Mouse (Mus musculus) A20 (cell line): Measurements from ENCODE around the gene Vwa8.

Experiments used
- DNase-seq: peaks from one replicate; pipeline ENCODE4 v3.0.0-alpha.2; 2011; ENCODE audit warnings: low read depth, low spot score

The Vwa8 gene

GRCm38 (mm10) chr14:78848941-78849911, at the start of gene Vwa8:
Gene Vwa8 (plus strand): TSS chr14:78849052.
- DNase-seq = peak; percentile 91

GRCm38 (mm10) chr14:78802378-78802777, 46.5 kb upstream of the Vwa8 start:
- DNase-seq = peak; percentile 36

GRCm38 (mm10) chr14:78803924-78804323, 44.9 kb upstream of the Vwa8 start:
- DNase-seq = no peak

- DNase-seq = no peak
Measured at GRCm38 (mm10) chr14:78812896-78813295, 36.0 kb upstream of the Vwa8 start.

GRCm38 (mm10) chr14:78816411-78816810, 32.4 kb upstream of the Vwa8 start:
- DNase-seq = no peak

GRCm38 (mm10) chr14:78817651-78818050, 31.2 kb upstream of the Vwa8 start:
- DNase-seq = no peak

GRCm38 (mm10) chr14:78818406-78818805, 30.4 kb upstream of the Vwa8 start:
- DNase-seq = no peak

GRCm38 (mm10) chr14:78824013-78824412, 24.8 kb upstream of the Vwa8 start:
- no peak for DNase-seq

- DNase-seq = no peak
Measured at GRCm38 (mm10) chr14:78824507-78824906, 24.3 kb upstream of the Vwa8 start.

GRCm38 (mm10) chr14:78831158-78831557, 17.7 kb upstream of the Vwa8 start:
- no peak for DNase-seq

- no peak for DNase-seq
Measured at GRCm38 (mm10) chr14:78847948-78848347, 904 bp upstream of the Vwa8 start.

- DNase-seq = no peak
Measured at GRCm38 (mm10) chr14:78848477-78848876, 375 bp upstream of the Vwa8 start.

GRCm38 (mm10) chr14:78849961-78850578, 1.2 kb downstream of the Vwa8 start:
- no peak for DNase-seq

GRCm38 (mm10) chr14:78850666-78851065, 1.8 kb downstream of the Vwa8 start:
- no peak for DNase-seq

GRCm38 (mm10) chr14:78851366-78851765, 2.5 kb downstream of the Vwa8 start:
- DNase-seq = no peak

- DNase-seq = no peak
Measured at GRCm38 (mm10) chr14:78852401-78853246, 3.8 kb downstream of the Vwa8 start.

- DNase-seq = no peak
Measured at GRCm38 (mm10) chr14:78861156-78861555, 12.3 kb downstream of the Vwa8 start.

GRCm38 (mm10) chr14:78870036-78870435, 21.2 kb downstream of the Vwa8 start:
- DNase-seq = no peak

GRCm38 (mm10) chr14:78877176-78877575, 28.3 kb downstream of the Vwa8 start:
- DNase-seq = no peak

GRCm38 (mm10) chr14:78878402-78879045, 29.7 kb downstream of the Vwa8 start:
- DNase-seq = no peak

GRCm38 (mm10) chr14:78880879-78881278, 32.0 kb downstream of the Vwa8 start:
- DNase-seq = no peak
